Mouse (Mus musculus) testis, adult 2 months (tissue): ENCODE data around the gene Olfr1014. TPM values are rescaled to one million over a fixed set of nuclear protein-coding genes. Genes with fewer than 3 reads are reported as not detected.

Experiments
- H3K27ac ChIP-seq: fragments of 200-500 bp; 2 replicates; pipeline ENCODE4 v1.5.1; 2012; ENCODE audit warnings: low read depth, low read length; ENCODE audit not compliant: control insufficient read depth, insufficient read depth
- H3K27me3 ChIP-seq: fragments of 200-500 bp; 2 replicates; pipeline ENCODE4 v1.6.1; 2012; ENCODE audit warnings: mild to moderate bottlenecking, low read length, moderate library complexity; ENCODE audit not compliant: control insufficient read depth, insufficient read depth
- H3K36me3 ChIP-seq: fragments of 200-500 bp; 2 replicates; pipeline ENCODE4 v1.6.1; 2012; ENCODE audit warnings: mild to moderate bottlenecking, low read length; ENCODE audit not compliant: control insufficient read depth, insufficient read depth
- H3K4me1 ChIP-seq: fragments of 200-500 bp; 2 replicates; pipeline ENCODE4 v1.6.1; 2012; ENCODE audit warnings: low read length; ENCODE audit not compliant: control insufficient read depth, insufficient read depth
- H3K4me3 ChIP-seq: fragments of 200-500 bp; 2 replicates; pipeline ENCODE4 v1.5.1; 2012; ENCODE audit warnings: low read depth, mild to moderate bottlenecking, low read length, moderate library complexity, mixed read lengths; ENCODE audit not compliant: control insufficient read depth
- CTCF ChIP-seq: fragments of 200-500 bp; IDR thresholded peaks from 2 replicates; pipeline ENCODE4 v1.5.1; 2012; ENCODE audit warnings: low read depth, mild to moderate bottlenecking, inconsistent platforms, low read length, moderate library complexity; ENCODE audit not compliant: control insufficient read depth, insufficient read depth, insufficient replicate concordance
- POLR2A ChIP-seq: fragments of 200-500 bp; IDR thresholded peaks from 2 replicates; pipeline ENCODE4 v1.6.1; 2012; ENCODE audit warnings: low read depth, mild to moderate bottlenecking, inconsistent platforms, low read length, moderate library complexity; ENCODE audit not compliant: control insufficient read depth
- polyA plus RNA-seq: library from polyadenylated mRNA; depleted of rRNA; stranded (reverse); fragments of >200 nt; gene quantifications from 2 replicates; pipeline ENCODE4 v1.2.3, GENCODE M21; 2012; rRNA removed

The Olfr1014 gene
- polyA plus RNA-seq, 1 experiment: not detected

GRCm38 (mm10) chr2:85804501-85804900 lies 32.0 kb downstream of the Olfr1014 start:
- no peaks in the 10 kb centered on the region for H3K27me3 ChIP-seq
- no peak for TF ChIP-seq CTCF
- H3K27ac ChIP-seq: no peak overlapping the region
- no peaks in the 10 kb centered on the region for H3K36me3 ChIP-seq
- H3K4me1 ChIP-seq: no peaks in the 10 kb centered on the region
- H3K4me3 ChIP-seq: no peak overlapping the region

DNA sequence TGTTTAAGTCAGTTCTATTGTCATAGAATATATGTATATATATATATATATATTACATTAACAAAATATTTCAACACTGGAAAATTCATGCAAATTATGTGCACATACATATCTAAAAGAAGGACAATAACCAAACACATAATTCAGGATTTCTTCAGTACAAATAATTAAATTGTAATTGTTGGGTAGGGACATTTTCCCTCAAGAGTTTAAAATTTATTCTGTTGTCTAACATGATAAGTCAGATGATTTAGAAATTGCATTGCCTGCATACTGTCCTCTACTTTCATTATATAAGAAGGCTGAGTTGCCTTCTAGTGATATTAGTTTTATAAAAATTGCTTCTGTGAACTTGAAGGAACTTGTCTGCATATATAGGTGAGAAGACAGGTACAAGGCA lies 45.7 kb downstream of the Olfr1014 start, which contains the start of gene Olfr1018:
Olfr1018 (plus strand) TSS at position 301 of the 400 bp plus-strand sequence.
- TF ChIP-seq POLR2A (no peak), CTCF (no peak)
- Histone ChIP-seq H3K27me3 (no peaks in the 10 kb centered on the region), H3K4me3 (no peak within 1 kb of the TSS), H3K4me1 (no peaks in the 10 kb centered on the region), H3K36me3 (no peaks in the 10 kb centered on the region), H3K27ac (no peak within 1 kb of the TSS)

Other genes starting within 250 kb of the Olfr1014 start
- not detected in 2 replicates for gene Olfr996, start 193.5 kb upstream of the Olfr1014 start, polyA plus RNA-seq
- not detected in 2 replicates for gene Olfr998, start 183.8 kb upstream of the Olfr1014 start, polyA plus RNA-seq
- gene Olfr1000, start 160.8 kb upstream of the Olfr1014 start, polyA plus RNA-seq: not detected in 2 replicates
- gene Olfr1002, start 122.0 kb upstream of the Olfr1014 start, polyA plus RNA-seq: not detected in 2 replicates
- gene Olfr154, start 108.3 kb upstream of the Olfr1014 start, polyA plus RNA-seq: not detected in 2 replicates
- not detected in 2 replicates for gene Olfr1006, start 93.9 kb upstream of the Olfr1014 start, polyA plus RNA-seq
- not detected in 2 replicates for gene Olfr1008, start 83.3 kb upstream of the Olfr1014 start, polyA plus RNA-seq
- not detected in 2 replicates for gene Olfr1009, start 57.3 kb upstream of the Olfr1014 start, polyA plus RNA-seq
- gene Olfr1012, start 9.9 kb upstream of the Olfr1014 start, polyA plus RNA-seq: not detected in 2 replicates
- gene Olfr1013, start 5.6 kb upstream of the Olfr1014 start, polyA plus RNA-seq: not detected in 2 replicates
- gene Olfr1015, start 9.3 kb downstream of the Olfr1014 start, polyA plus RNA-seq: not detected in 2 replicates
- not detected in 2 replicates for gene Olfr1016, start 29.8 kb downstream of the Olfr1014 start, polyA plus RNA-seq
- not detected in 2 replicates for gene Olfr1018, start 45.8 kb downstream of the Olfr1014 start, polyA plus RNA-seq
- gene Olfr1019, start 72.8 kb downstream of the Olfr1014 start, polyA plus RNA-seq: not detected in 2 replicates
- gene Olfr1020, start 74.3 kb downstream of the Olfr1014 start, polyA plus RNA-seq: not detected in 2 replicates
- gene Olfr1022, start 95.9 kb downstream of the Olfr1014 start, polyA plus RNA-seq: not detected in 2 replicates
- gene Olfr1023, start 112.9 kb downstream of the Olfr1014 start, polyA plus RNA-seq: not detected in 2 replicates
- not detected in 2 replicates for gene Olfr1024, start 132.3 kb downstream of the Olfr1014 start, polyA plus RNA-seq
- gene Olfr1025-ps1, start 142.5 kb downstream of the Olfr1014 start, polyA plus RNA-seq: not detected in 2 replicates
- gene Olfr1026, start 148.8 kb downstream of the Olfr1014 start, polyA plus RNA-seq: not detected in 2 replicates
- not detected in 2 replicates for gene Olfr1028, start 177.7 kb downstream of the Olfr1014 start, polyA plus RNA-seq
- gene Olfr1029, start 201.2 kb downstream of the Olfr1014 start, polyA plus RNA-seq: 0.02 and 0.31 TPM in 2 replicates
- gene Olfr1030, start 206.6 kb downstream of the Olfr1014 start, polyA plus RNA-seq: not detected in 2 replicates
- gene Olfr1031, start 217.6 kb downstream of the Olfr1014 start, polyA plus RNA-seq: not detected in 2 replicates
- not detected in 2 replicates for gene Olfr1032, start 232.8 kb downstream of the Olfr1014 start, polyA plus RNA-seq
- 0.35 and 1.1 TPM in 2 replicates for gene Olfr1033, start 247.9 kb downstream of the Olfr1014 start, polyA plus RNA-seq